Mouse (Mus musculus): ENCODE measurements at regions not wholly inside any gene's neighbourhood (a gene's known extent, or its start where the extent isn't known, plus 50 kb on each side); places are given as distances from the start of the nearest gene placed in this dataset.

GRCm38 (mm10) chr13:41910736-41911135 is 63.3 kb upstream of the Adtrp start:
- ATAC-seq: no peak
- Histone ChIP-seq H3K4me2 (ENCODE audit: low read length) (no peak overlapping the region), H3K36me3 (ENCODE audit: control insufficient read depth, insufficient read depth, low read length) (no peaks in the 10 kb centered on the region), H3K4me1 (ENCODE audit: control insufficient read depth, insufficient read depth, low read length) (no peaks in the 10 kb centered on the region), H3K4me3 (ENCODE audit: low read depth, low read length) (no peak overlapping the region), H3K27ac (ENCODE audit: low read depth, low read length) (no peak overlapping the region), H3K9me3 (replicated peaks; ENCODE audit: control insufficient read depth, low read length) (no peaks in the 10 kb centered on the region), H3K9ac (ENCODE audit: low read length) (no peak overlapping the region), H3K27me3 (replicated peaks; ENCODE audit: control insufficient read depth, insufficient read depth, low read length) (no peaks in the 10 kb centered on the region)
- WGBS: 76% methylated on average over 3 of the region's 3 CpGs
- no peak for DNase-seq (ENCODE audit: low spot score)

DNA sequence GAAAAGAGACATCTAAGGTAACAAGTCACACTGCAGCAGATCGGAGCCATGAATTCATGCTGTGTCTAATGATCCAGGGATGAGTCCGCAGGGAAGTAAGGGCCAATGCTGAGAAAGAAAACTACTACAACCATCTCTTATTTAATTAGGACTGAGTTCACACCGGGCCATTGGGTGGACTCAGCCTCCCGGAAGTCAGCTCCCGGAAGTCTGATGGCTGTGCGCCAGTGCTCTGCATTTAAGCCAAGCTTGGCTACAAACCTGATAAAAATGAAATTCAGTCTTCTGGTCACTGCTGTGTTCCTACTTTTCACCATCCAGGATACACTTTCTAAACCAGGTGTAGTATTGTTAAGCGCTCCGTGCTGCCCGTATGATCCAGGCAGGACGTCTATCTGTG is 62.8 kb upstream of the Adtrp start:
- no peaks in the 10 kb centered on the region for H3K36me3 ChIP-seq (ENCODE audit: control insufficient read depth, insufficient read depth, low read length)
- DNase-seq (ENCODE audit: low spot score): no peak
- no peaks in the 10 kb centered on the region for H3K9me3 ChIP-seq (replicated peaks; ENCODE audit: control insufficient read depth, low read length)
- H3K9ac ChIP-seq (ENCODE audit: low read length): no peak overlapping the region
- no peaks in the 10 kb centered on the region for H3K27me3 ChIP-seq (replicated peaks; ENCODE audit: control insufficient read depth, insufficient read depth, low read length)
- ATAC-seq: no peak
- H3K4me3 ChIP-seq (ENCODE audit: low read depth, low read length): no peak overlapping the region
- no peaks in the 10 kb centered on the region for H3K4me1 ChIP-seq (ENCODE audit: control insufficient read depth, insufficient read depth, low read length)
- WGBS: 91% methylated on average over 10 of the region's 10 CpGs
- H3K27ac ChIP-seq (ENCODE audit: low read depth, low read length): no peak overlapping the region
- H3K4me2 ChIP-seq (ENCODE audit: low read length): no peak overlapping the region

GRCm38 (mm10) chr13:41907027-41907426 is 59.5 kb upstream of the Adtrp start:
- H3K4me2 ChIP-seq (ENCODE audit: low read length): no peak overlapping the region
- H3K4me1 ChIP-seq (ENCODE audit: control insufficient read depth, insufficient read depth, low read length): no peaks in the 10 kb centered on the region
- no peak for DNase-seq (ENCODE audit: low spot score)
- H3K27me3 ChIP-seq (replicated peaks; ENCODE audit: control insufficient read depth, insufficient read depth, low read length): no peaks in the 10 kb centered on the region
- no peak overlapping the region for H3K27ac ChIP-seq (ENCODE audit: low read depth, low read length)
- H3K9ac ChIP-seq (ENCODE audit: low read length): no peak overlapping the region
- H3K36me3 ChIP-seq (ENCODE audit: control insufficient read depth, insufficient read depth, low read length): no peaks in the 10 kb centered on the region
- ATAC-seq: no peak
- WGBS: 88% methylated on average over 2 of the region's 2 CpGs
- H3K9me3 ChIP-seq (replicated peaks; ENCODE audit: control insufficient read depth, low read length): no peaks in the 10 kb centered on the region
- H3K4me3 ChIP-seq (ENCODE audit: low read depth, low read length): no peak overlapping the region

GRCm38 (mm10) chr13:41903286-41903685 is 55.8 kb upstream of the Adtrp start:
- Histone ChIP-seq H3K27ac (ENCODE audit: low read depth, low read length) (no peak overlapping the region), H3K9ac (ENCODE audit: low read length) (no peak overlapping the region), H3K9me3 (replicated peaks; ENCODE audit: control insufficient read depth, low read length) (no peaks in the 10 kb centered on the region), H3K4me3 (ENCODE audit: low read depth, low read length) (no peak overlapping the region), H3K4me2 (ENCODE audit: low read length) (no peak overlapping the region), H3K27me3 (replicated peaks; ENCODE audit: control insufficient read depth, insufficient read depth, low read length) (no peaks in the 10 kb centered on the region), H3K36me3 (ENCODE audit: control insufficient read depth, insufficient read depth, low read length) (no peaks in the 10 kb centered on the region), H3K4me1 (ENCODE audit: control insufficient read depth, insufficient read depth, low read length) (no peaks in the 10 kb centered on the region)
- DNase-seq (ENCODE audit: low spot score) (no peak), ATAC-seq (no peak)

DNA sequence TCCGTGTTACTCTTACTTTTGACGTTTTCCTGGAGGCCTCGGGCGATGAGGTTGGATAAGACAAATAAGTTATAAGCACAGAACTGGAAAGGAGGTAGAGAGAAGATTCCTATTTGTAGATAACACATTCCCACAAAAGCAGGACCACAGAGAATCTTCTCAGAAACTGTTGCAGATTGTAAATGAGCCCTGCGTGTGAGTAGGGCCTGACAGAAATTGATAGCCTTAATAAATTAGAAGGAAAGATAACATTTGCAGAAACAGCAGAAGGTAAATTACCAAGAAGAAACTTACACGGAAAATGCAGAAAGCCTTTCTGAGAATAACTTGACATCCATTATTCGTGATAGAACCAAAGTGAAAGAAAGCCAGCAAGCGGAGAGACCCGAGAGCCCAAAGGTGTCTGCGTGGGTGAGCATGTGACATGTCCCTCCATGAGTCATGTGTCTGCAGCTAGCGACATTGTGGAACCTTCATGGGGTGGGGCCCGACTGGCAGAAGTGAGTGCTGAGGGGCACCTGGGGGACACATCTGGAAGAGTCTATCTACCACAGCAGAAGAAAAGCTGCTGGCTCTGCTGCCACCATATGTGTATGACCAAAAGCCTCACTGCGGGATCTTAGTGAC is 52.5 kb upstream of the Adtrp start:
- no peak for ATAC-seq

GRCm38 (mm10) chr13:41899281-41899680 is 51.8 kb upstream of the Adtrp start:
- no peak overlapping the region for H3K4me3 ChIP-seq (ENCODE audit: low read depth, low read length)
- WGBS: 82% methylated on average over 7 of the region's 7 CpGs
- no peak overlapping the region for H3K27ac ChIP-seq (ENCODE audit: low read depth, low read length)
- H3K9ac ChIP-seq (ENCODE audit: low read length): no peak overlapping the region
- ATAC-seq (no peak), DNase-seq (ENCODE audit: low spot score) (no peak)
- H3K4me2 ChIP-seq (ENCODE audit: low read length): no peak overlapping the region
- H3K4me1 ChIP-seq (ENCODE audit: control insufficient read depth, insufficient read depth, low read length): no peaks in the 10 kb centered on the region
- H3K27me3 ChIP-seq (replicated peaks; ENCODE audit: control insufficient read depth, insufficient read depth, low read length): no peaks in the 10 kb centered on the region
- no peaks in the 10 kb centered on the region for H3K36me3 ChIP-seq (ENCODE audit: control insufficient read depth, insufficient read depth, low read length)
- H3K9me3 ChIP-seq (replicated peaks; ENCODE audit: control insufficient read depth, low read length): no peaks in the 10 kb centered on the region

More for the DNA sequence above, 52.5 kb upstream of the Adtrp start:
- H3K36me3 ChIP-seq (ENCODE audit: control insufficient read depth, insufficient read depth, low read length): no peaks in the 10 kb centered on the region
- H3K9me3 ChIP-seq (replicated peaks; ENCODE audit: control insufficient read depth, low read length): no peaks in the 10 kb centered on the region
- H3K4me3 ChIP-seq (ENCODE audit: low read depth, low read length): no peak overlapping the region
- 92% methylated on average over 13 of the region's 13 CpGs for WGBS
- H3K4me2 ChIP-seq (ENCODE audit: low read length): no peak overlapping the region
- H3K4me1 ChIP-seq (ENCODE audit: control insufficient read depth, insufficient read depth, low read length): no peaks in the 10 kb centered on the region
- no peak for DNase-seq (ENCODE audit: low spot score)
- no peak overlapping the region for H3K27ac ChIP-seq (ENCODE audit: low read depth, low read length)
- no peaks in the 10 kb centered on the region for H3K27me3 ChIP-seq (replicated peaks; ENCODE audit: control insufficient read depth, insufficient read depth, low read length)
- no peak overlapping the region for H3K9ac ChIP-seq (ENCODE audit: low read length)

DNA sequence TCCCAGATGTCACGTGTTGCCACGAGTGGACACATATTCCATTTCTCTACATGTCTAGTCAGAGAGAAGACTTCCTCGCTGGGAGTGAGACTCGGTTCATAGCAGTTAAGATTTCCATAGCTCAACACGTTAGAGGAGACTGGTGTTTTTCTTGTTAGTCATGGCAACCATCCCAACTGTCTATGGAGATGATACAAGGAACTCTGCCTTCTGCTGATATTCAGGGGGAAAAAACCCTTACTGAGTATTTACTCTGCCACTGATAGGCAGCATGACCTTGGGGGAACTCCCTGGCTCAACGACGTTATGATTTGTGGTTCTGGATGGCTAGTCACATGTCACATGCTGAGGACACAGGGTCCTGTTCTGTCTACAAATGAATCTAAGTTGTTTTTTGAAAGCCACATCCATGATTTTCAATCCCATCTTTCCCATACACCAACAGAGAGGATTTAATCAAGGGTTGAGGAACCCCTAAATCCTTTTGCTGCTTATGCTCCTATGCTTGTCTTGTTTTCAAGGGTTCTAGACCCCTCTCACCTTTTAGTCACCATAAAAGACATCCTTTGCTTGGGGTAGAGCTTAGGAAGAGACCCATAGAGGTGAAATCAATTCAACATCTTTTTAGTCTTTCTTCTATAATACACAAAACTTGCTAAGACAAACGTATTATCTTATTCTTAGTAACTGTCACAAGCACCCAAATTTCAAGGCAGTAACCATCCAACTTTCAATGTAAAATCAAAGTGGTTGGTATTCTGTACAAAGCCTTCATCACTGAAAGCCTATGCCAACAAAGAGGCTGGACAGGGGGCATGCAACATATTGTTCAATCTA is 50.2 kb upstream of the Adtrp start:
- no peak for DNase-seq (ENCODE audit: low spot score)
- H3K4me3 ChIP-seq (ENCODE audit: low read depth, low read length): no peak overlapping the region
- H3K36me3 ChIP-seq (ENCODE audit: control insufficient read depth, insufficient read depth, low read length): no peaks in the 10 kb centered on the region
- no peaks in the 10 kb centered on the region for H3K9me3 ChIP-seq (replicated peaks; ENCODE audit: control insufficient read depth, low read length)
- no peak overlapping the region for H3K4me2 ChIP-seq (ENCODE audit: low read length)
- H3K4me1 ChIP-seq (ENCODE audit: control insufficient read depth, insufficient read depth, low read length): no peaks in the 10 kb centered on the region
- no peak overlapping the region for H3K27ac ChIP-seq (ENCODE audit: low read depth, low read length)
- H3K9ac ChIP-seq (ENCODE audit: low read length): no peak overlapping the region
- WGBS: 93% methylated on average over 8 of the region's 8 CpGs
- H3K27me3 ChIP-seq (replicated peaks; ENCODE audit: control insufficient read depth, insufficient read depth, low read length): no peaks in the 10 kb centered on the region
- ATAC-seq: no peak

Data from forebrain, embryonic 14.5 days (tissue).